Mouse (Mus musculus) intestine, embryonic 14.5 days (tissue): ENCODE results near the gene Atxn1. TPM values are rescaled to one million over a fixed set of nuclear protein-coding genes. Genes with fewer than 3 reads are reported as not detected.
A peak's percentile ranks its signal among the peaks of the same experiment; 100 is the strongest.

Source experiments
- ATAC-seq: fragments of 200-750 bp; cut with Nextera tagmentation; replicated peaks from 2 replicates; pipeline ENCODE4 v1.8.0; 2017; ENCODE audit warnings: low read depth, moderate number of reproducible peaks, moderate TSS enrichment, moderate library complexity; ENCODE audit not compliant: low FRiP score, low TSS enrichment
- DNase-seq: peaks from one replicate; pipeline ENCODE4 v3.0.0-alpha.2; 2018; ENCODE audit warnings: low spot score
- H3K27ac ChIP-seq: fragments of 300-500 bp; sonication (generic); 2 replicates; pipeline ENCODE4 v1.5.1; 2014; ENCODE audit warnings: low read depth, mild to moderate bottlenecking, control low read depth
- H3K27me3 ChIP-seq: fragments of 300-500 bp; sonication (generic); replicated peaks from 2 replicates; pipeline ENCODE4 v1.6.1; 2014; ENCODE audit warnings: low read length, control low read depth; ENCODE audit not compliant: control insufficient read depth, insufficient read depth
- H3K36me3 ChIP-seq: fragments of 300-500 bp; sonication (generic); 2 replicates; pipeline ENCODE4 v1.6.1; 2014; ENCODE audit warnings: low read length, control low read depth; ENCODE audit not compliant: control insufficient read depth, insufficient read depth
- H3K4me1 ChIP-seq: fragments of 300-500 bp; sonication (generic); replicated peaks from 2 replicates; pipeline ENCODE4 v1.6.1; 2014; ENCODE audit warnings: low read length, control low read depth, mixed read lengths; ENCODE audit not compliant: control insufficient read depth, insufficient read depth
- H3K4me2 ChIP-seq: fragments of 300-500 bp; sonication (generic); 2 replicates; pipeline ENCODE4 v1.6.1; 2014; ENCODE audit warnings: low read length
- H3K4me3 ChIP-seq: fragments of 300-500 bp; sonication (generic); 2 replicates; pipeline ENCODE4 v1.5.1; 2014; ENCODE audit warnings: low read depth, low read length, control low read depth, mixed read lengths
- H3K9ac ChIP-seq: fragments of 300-500 bp; sonication (generic); 2 replicates; pipeline ENCODE4 v1.6.1; 2014; ENCODE audit warnings: mild to moderate bottlenecking, low read length
- H3K9me3 ChIP-seq: fragments of 300-500 bp; sonication (generic); 2 replicates; pipeline ENCODE4 v1.6.1; 2016; ENCODE audit warnings: low read length, control low read depth; ENCODE audit not compliant: control insufficient read depth
- WGBS: fragments of 180-500 bp; shearing (Covaris S2); extraction: QIAGEN DNeasy Blood & Tissue Kit; methylation state at CpG from one replicate; pipeline ENCODE4 v1.1.7; 2014; 5-methylcytosine and 5-hydroxymethylcytosine counted together
- polyA plus RNA-seq: library from polyadenylated mRNA; unstranded; fragments of >200 nt; fragmentation: Nextera tagmentation; extraction: Ambion mirVana; gene quantifications from 2 replicates; pipeline ENCODE4 v1.2.1, GENCODE M21; 2014

Atxn1 gene
- polyA plus RNA-seq, 1 experiment from 2014 or later = 4.8 TPM

DNA sequence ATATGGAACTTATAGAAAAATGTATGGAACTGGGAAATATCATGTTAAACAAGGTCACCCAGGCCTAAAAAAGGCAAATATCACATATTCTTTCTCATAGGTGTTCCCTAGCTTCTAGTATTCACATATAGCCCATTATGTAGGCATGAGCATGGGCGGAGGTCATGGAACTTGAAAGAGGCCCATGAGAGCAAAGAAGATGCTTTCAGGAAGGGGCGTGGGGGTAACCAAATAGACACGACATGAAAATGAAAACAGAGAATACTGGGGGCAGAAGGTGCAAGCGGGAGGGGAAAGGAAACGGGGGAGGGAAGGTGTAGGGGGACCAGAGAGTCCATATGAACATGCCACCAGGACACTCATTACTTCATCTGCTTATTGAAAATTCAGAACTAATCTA lies 87.9 kb downstream of the Atxn1 start:
- Histone ChIP-seq H3K4me2 (no peak overlapping the region), H3K9ac (no peak overlapping the region), H3K9me3 (no peaks in the 10 kb centered on the region), H3K4me3 (no peak overlapping the region), H3K36me3 (0 out of 2 replicates have a peak, but pooled peaks cover 2% of the 10 kb centered on the region), H3K4me1 (peaks cover 15% of the 10 kb centered on the region), H3K27me3 (no peaks in the 10 kb centered on the region), H3K27ac (no peak overlapping the region)
- 82% methylated on average over 5 of the region's 5 CpGs for WGBS
- ATAC-seq (no peak), DNase-seq (no peak)

DNA sequence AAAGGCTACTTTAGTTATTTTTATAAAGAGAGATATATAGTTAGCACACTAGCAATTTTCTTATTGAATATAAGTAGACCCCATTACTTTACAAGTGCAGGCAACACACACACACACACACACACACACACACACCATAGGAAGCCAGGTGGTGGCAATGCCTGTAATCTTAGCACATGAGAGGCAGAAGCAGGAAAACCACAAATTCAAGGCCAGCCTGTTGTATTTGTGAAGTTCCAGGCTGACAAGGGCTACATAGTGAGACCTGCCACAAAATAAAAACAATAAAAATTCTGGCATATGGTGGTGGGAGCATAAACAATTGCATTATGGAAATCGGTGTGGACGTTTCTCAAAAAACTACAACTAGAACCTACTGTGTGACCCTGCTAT lies 88.4 kb downstream of the Atxn1 start:
- Histone ChIP-seq H3K36me3 (0 out of 2 replicates have a peak, but pooled peaks cover 2% of the 10 kb centered on the region), H3K4me2 (no peak overlapping the region), H3K27ac (no peak overlapping the region), H3K9ac (no peak overlapping the region), H3K4me1 (peaks cover 18% of the 10 kb centered on the region), H3K4me3 (no peak overlapping the region), H3K27me3 (no peaks in the 10 kb centered on the region), H3K9me3 (no peaks in the 10 kb centered on the region)
- 98% methylated on average over 2 of the region's 2 CpGs for WGBS
- ATAC-seq = no peak
- DNase-seq = no peak

DNA sequence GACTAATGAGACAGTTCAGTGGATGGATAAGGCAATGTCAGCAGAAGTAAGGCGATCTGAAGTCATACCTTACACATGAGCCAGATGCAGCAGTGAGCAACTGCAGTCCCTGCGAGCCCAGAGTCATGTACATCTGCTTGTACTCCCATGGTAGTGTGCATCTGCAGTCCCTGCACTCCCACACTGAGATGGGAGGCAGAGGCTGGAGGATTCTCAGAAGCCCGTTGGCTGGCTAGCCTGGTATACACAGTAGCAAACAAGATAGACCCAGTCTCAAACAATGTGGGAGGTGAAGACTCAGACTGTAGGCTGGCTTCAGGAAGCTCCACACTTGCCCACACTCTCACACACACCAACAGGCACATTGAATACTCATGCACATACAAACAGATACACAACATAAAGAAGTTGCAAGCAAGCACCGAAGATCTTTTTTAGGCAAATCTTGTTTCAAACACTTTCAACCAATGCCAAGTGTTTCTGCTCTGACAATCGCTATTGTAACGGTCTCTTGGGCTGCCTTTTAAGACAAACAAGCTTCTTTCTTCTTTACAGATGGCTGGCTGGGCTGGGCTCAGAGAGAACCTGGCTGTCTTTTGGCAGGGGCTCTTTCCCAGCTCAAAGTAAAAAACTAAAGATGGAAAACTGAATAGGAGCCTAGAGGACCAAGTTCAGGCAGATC lies 89.0 kb downstream of the Atxn1 start:
- peaks cover 15% of the 10 kb centered on the region for H3K4me1 ChIP-seq
- H3K9ac ChIP-seq = no peak overlapping the region
- H3K9me3 ChIP-seq = no peaks in the 10 kb centered on the region
- WGBS = 79% methylated on average over 6 of the region's 6 CpGs
- ATAC-seq = no peak
- no peak for DNase-seq
- no peak overlapping the region for H3K27ac ChIP-seq
- H3K36me3 ChIP-seq = 0 out of 2 replicates have a peak, but pooled peaks cover 2% of the 10 kb centered on the region
- no peaks in the 10 kb centered on the region for H3K27me3 ChIP-seq
- no peak overlapping the region for H3K4me2 ChIP-seq
- no peak overlapping the region for H3K4me3 ChIP-seq

DNA sequence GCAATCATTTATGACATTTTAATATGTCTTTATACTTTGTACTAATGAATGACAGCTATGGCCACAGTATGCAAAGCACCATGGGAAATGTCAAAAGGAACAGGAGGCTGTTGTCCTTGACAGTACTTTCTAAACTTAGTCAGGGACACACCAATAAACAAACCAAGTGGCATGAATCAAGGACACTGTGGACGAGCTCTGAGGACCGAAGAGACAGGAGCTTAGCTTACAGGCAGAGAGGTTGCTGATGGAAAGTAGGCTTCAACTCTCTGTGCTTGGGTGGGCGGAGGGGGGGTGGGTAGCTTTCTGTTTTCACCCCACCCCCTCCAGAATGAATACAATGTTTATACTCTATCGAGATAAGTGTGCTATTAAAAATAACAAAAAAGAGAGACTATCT lies 90.6 kb downstream of the Atxn1 start:
- Histone ChIP-seq H3K27ac (no peak overlapping the region), H3K27me3 (no peaks in the 10 kb centered on the region), H3K4me1 (peaks cover 6% of the 10 kb centered on the region), H3K9ac (no peak overlapping the region), H3K36me3 (0 out of 2 replicates have a peak, but pooled peaks cover 2% of the 10 kb centered on the region), H3K4me3 (no peak overlapping the region), H3K9me3 (no peaks in the 10 kb centered on the region), H3K4me2 (no peak overlapping the region)
- no peak for DNase-seq
- no peak for ATAC-seq
- WGBS = 73% methylated on average over 4 of the region's 4 CpGs

DNA sequence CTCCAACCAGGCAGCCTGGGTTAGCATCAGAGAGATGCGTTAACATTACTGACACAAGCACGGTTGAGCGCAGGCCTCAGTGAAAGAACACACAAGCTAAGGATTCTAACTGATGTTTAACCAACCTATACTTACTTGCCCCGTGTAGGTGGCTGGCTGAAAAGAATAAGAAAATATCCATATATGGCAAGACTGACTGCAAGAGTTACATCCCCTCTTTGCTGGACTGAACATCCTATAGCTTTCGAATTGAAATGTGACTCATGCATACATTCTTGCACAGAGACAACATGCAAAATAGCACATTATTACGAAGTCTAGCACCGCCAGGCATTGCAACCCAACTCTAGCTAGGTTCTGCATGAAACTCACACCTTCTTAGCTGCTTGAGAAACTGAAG lies 91.8 kb downstream of the Atxn1 start:
- 86% methylated on average over 7 of the region's 7 CpGs for WGBS
- no peak for ATAC-seq

DNA sequence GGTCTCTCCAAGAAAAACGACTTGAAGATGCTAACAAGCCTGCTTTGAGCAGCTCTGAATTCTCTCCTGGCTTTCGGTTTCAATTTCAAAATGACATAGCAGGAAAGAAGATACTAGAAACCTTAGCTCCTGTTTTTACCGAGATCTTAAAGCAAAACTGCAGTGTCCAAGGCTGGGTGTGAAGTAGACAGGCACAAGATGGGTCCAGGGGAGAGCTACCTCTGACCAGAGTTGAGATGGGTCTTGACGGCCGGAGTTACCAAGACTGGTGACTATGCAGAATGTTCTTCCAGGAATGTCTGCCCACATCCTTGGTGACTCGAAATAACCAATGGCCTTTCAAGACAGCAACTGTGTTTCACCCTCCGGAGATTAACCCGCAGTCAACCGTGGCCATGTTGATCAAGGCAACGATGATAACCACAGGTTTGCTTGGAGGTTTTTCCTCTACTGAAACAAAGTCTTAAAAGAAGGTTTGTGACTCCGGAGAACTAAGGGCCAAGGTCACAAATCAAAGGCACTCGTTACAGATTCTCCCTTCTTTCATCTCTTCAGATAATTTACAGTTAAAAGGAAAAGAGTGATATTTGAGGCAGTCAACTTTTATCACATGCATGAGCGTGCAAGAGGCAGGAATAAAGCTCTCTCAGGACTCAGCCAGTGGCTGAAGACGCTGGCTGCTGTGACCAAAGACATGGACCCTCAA lies 92.6 kb downstream of the Atxn1 start:
- DNase-seq (no peak), ATAC-seq (no peak)
- H3K27me3 ChIP-seq = no peaks in the 10 kb centered on the region
- H3K9me3 ChIP-seq = no peaks in the 10 kb centered on the region
- H3K36me3 ChIP-seq = 0 out of 2 replicates have a peak, but pooled peaks cover 2% of the 10 kb centered on the region
- H3K27ac ChIP-seq = no peak overlapping the region
- WGBS = 71% methylated on average over 14 of the region's 14 CpGs
- H3K4me1 ChIP-seq = peaks cover 6% of the 10 kb centered on the region
- no peak overlapping the region for H3K9ac ChIP-seq
- no peak overlapping the region; the same call in 1 of the 2 replicates for H3K4me3 ChIP-seq
- H3K4me2 ChIP-seq = peak overlapping the region; percentile 18; the same call in 1 of the 2 replicates

More for the DNA sequence above, 91.8 kb downstream of the Atxn1 start:
- Histone ChIP-seq H3K27me3 (no peaks in the 10 kb centered on the region), H3K27ac (0 out of 2 replicates have a peak overlapping the region, but pooled peaks have one; percentile 11), H3K9ac (no peak overlapping the region), H3K4me1 (peaks cover 6% of the 10 kb centered on the region), H3K4me3 (no peak overlapping the region), H3K9me3 (no peaks in the 10 kb centered on the region), H3K4me2 (no peak overlapping the region), H3K36me3 (0 out of 2 replicates have a peak, but pooled peaks cover 2% of the 10 kb centered on the region)
- DNase-seq = no peak

DNA sequence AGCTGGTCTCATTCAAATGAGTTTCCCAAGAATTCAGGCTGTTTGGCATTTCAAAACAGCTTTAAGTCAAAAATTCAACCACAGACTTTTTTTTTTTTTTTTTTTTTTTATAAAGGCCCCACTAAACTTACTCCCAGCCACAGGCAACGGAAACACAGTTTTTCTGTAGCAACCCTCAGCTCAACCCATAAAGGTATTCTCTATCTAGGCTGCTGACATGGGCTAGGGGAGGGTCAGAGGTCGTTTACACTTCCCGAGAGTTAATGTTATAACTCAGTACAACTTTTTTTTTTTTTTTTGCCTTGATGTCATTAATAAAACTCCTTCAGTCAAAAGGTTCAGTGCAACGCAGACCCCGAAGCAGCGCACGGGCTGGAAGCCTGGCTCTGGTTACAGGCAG lies 93.3 kb downstream of the Atxn1 start:
- no peak overlapping the region for H3K27ac ChIP-seq
- peaks cover 6% of the 10 kb centered on the region for H3K4me1 ChIP-seq
- no peak overlapping the region for H3K9ac ChIP-seq
- 30% methylated on average over 7 of the region's 7 CpGs for WGBS
- no peaks in the 10 kb centered on the region for H3K9me3 ChIP-seq
- ATAC-seq (no peak), DNase-seq (no peak)
- H3K4me3 ChIP-seq = no peak overlapping the region; the same call in 1 of the 2 replicates
- H3K36me3 ChIP-seq = 0 out of 2 replicates have a peak, but pooled peaks cover 2% of the 10 kb centered on the region
- peak overlapping the region; percentile 18; the same call in 1 of the 2 replicates for H3K4me2 ChIP-seq
- H3K27me3 ChIP-seq = no peaks in the 10 kb centered on the region

DNA sequence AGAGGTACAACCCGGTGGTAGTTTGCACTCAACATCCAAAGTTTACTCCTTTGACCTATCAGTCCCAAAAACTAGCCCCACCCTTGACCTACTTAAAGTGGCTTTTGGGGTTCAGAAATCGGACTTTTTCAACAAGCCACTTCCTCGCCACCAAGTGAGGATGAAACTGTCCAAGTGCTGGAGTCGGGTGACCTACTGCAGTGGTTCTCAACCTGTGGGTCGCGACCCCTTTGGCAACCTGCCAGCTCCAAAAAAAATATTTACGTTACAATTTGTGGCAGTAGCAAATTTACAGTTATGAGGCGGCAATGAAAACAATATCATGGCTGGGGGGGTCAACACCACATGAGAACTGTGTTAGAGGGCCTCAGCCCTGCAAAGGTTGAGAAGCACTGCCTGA lies 95.9 kb downstream of the Atxn1 start:
- H3K9me3 ChIP-seq = no peaks in the 10 kb centered on the region
- no peak overlapping the region for H3K4me3 ChIP-seq
- no peak overlapping the region for H3K27ac ChIP-seq
- peaks cover 6% of the 10 kb centered on the region for H3K4me1 ChIP-seq
- no peaks in the 10 kb centered on the region for H3K27me3 ChIP-seq
- H3K36me3 ChIP-seq = no peaks in the 10 kb centered on the region
- H3K4me2 ChIP-seq = no peak overlapping the region
- 67% methylated on average over 8 of the region's 8 CpGs for WGBS
- ATAC-seq = no peak
- H3K9ac ChIP-seq = no peak overlapping the region
- no peak for DNase-seq
